Mouse (Mus musculus): Measurements from ENCODE around the gene Fam83c. TPM values are rescaled to one million over a fixed set of nuclear protein-coding genes. Genes with fewer than 3 reads are reported as not detected.

Gene Fam83c
- polyA plus RNA-seq, 1 experiment from 2014 or later, result 2.7 TPM

DNA sequence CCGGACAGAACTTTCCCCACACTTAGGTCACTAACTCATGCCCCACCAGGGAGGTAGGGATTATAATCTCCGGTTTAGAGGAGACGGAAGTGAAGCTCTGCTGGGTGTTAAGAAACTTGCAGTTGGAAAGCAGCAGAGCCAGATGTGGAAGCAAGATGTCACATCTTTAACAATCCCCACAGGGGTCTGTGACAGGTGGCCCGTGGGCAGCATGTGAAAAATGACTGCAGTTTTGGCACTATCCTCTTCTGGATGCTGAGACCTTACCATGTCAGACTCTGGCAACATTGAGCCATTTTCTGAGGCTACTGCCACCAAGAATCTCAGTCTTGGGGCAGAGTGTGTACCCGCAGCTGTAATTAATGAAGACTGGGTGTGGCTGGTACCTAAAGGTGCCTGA lies 30.6 kb downstream of the Fam83c start:
- 57% methylated on average over 5 of the region's 5 CpGs for WGBS
- TF ChIP-seq CTCF (IDR thresholded peaks at IDR 0.05; ENCODE audit: low read depth) (no peak), EP300 (optimal IDR thresholded peaks at IDR 0.05) (no peak)
- no peak for ATAC-seq (ENCODE audit: low FRiP score, low TSS enrichment)

DNA sequence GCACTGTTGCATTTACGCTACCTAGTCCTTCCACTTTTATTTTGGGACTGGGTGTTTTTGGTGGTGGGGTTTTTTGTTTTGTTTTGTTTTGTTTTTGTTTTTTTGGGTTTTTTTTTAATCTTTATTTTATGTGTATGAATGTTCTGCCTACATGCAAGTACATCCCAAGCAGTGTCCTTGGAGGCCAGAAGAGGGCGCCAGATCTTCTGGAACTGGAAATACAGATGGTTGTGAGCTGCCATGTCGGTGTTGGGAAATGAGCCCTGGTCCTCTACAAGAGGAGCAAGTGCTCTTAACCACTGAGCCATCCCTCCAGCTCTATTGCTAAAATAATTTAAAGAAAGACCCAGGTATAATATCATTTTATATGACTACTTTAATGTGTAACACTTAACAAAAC lies 31.9 kb downstream of the Fam83c start:
- Histone ChIP-seq H3K27ac (replicated peaks) (no peak overlapping the region), H3K9me3 (ENCODE audit: control insufficient read depth, low read length) (no peaks in the 10 kb centered on the region), H3K27me3 (ENCODE audit: control insufficient read depth, insufficient read depth, low read length) (no peaks in the 10 kb centered on the region), H3K9ac (ENCODE audit: low read length) (no peak overlapping the region), H3K4me2 (replicated peaks; ENCODE audit: low read depth) (no peak overlapping the region), H3K4me1 (replicated peaks; ENCODE audit: control insufficient read depth, insufficient read depth) (no peaks in the 10 kb centered on the region), H3K4me3 (ENCODE audit: low read depth, low read length) (no peak overlapping the region), H3K36me3 (ENCODE audit: control insufficient read depth, insufficient read depth, low read length) (no peaks in the 10 kb centered on the region)
- no peak for TF ChIP-seq EP300 (optimal IDR thresholded peaks at IDR 0.05)
- TF ChIP-seq CTCF (IDR thresholded peaks at IDR 0.05; ENCODE audit: low read depth), result peak; percentile 53
- WGBS, result 55% methylated on average over 3 of the region's 3 CpGs
- DNase-seq (ENCODE audit: low spot score) (no peak), ATAC-seq (ENCODE audit: low FRiP score, low TSS enrichment) (no peak)

More for the DNA sequence above, 30.6 kb downstream of the Fam83c start:
- Histone ChIP-seq H3K4me1 (replicated peaks; ENCODE audit: control insufficient read depth, insufficient read depth) (no peaks in the 10 kb centered on the region), H3K9me3 (ENCODE audit: control insufficient read depth, low read length) (no peaks in the 10 kb centered on the region), H3K36me3 (ENCODE audit: control insufficient read depth, insufficient read depth, low read length) (no peaks in the 10 kb centered on the region), H3K9ac (ENCODE audit: low read length) (no peak overlapping the region), H3K4me2 (replicated peaks; ENCODE audit: low read depth) (no peak overlapping the region), H3K4me3 (ENCODE audit: low read depth, low read length) (no peak overlapping the region), H3K27me3 (ENCODE audit: control insufficient read depth, insufficient read depth, low read length) (no peaks in the 10 kb centered on the region), H3K27ac (replicated peaks) (no peak overlapping the region)
- no peak for DNase-seq (ENCODE audit: low spot score)

DNA sequence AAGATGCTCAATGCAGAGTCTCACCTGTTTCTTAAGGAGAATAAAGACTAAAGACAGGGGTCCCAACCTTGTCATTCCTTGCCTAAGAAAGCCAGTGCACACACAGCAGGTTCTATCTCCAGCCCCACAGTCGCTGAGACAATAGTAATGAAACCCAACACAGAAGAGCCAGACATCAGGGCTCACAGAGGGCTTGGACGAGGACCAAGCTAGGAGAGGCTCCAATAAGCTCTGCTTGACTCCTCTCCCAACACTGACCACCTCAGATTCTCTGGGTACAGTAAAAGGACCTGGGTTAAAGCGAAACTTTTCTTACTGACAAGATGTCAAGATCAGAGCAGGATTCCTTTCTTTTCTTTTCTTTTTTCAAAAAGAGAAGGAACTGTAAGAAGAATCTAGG lies 36.0 kb downstream of the Fam83c start:
- no peak overlapping the region for H3K9ac ChIP-seq (ENCODE audit: low read length)
- no peak overlapping the region for H3K4me2 ChIP-seq (replicated peaks; ENCODE audit: low read depth)
- WGBS, result 50% methylated on average over 3 of the region's 3 CpGs
- no peaks in the 10 kb centered on the region for H3K9me3 ChIP-seq (ENCODE audit: control insufficient read depth, low read length)
- ATAC-seq (ENCODE audit: low FRiP score, low TSS enrichment) (no peak), DNase-seq (ENCODE audit: low spot score) (no peak)
- TF ChIP-seq CTCF (IDR thresholded peaks at IDR 0.05; ENCODE audit: low read depth) (no peak), EP300 (optimal IDR thresholded peaks at IDR 0.05) (no peak)
- H3K27ac ChIP-seq (replicated peaks), result no peak overlapping the region
- no peaks in the 10 kb centered on the region for H3K27me3 ChIP-seq (ENCODE audit: control insufficient read depth, insufficient read depth, low read length)
- H3K36me3 ChIP-seq (ENCODE audit: control insufficient read depth, insufficient read depth, low read length), result no peaks in the 10 kb centered on the region
- H3K4me3 ChIP-seq (ENCODE audit: low read depth, low read length), result no peak overlapping the region
- no peaks in the 10 kb centered on the region for H3K4me1 ChIP-seq (replicated peaks; ENCODE audit: control insufficient read depth, insufficient read depth)

DNA sequence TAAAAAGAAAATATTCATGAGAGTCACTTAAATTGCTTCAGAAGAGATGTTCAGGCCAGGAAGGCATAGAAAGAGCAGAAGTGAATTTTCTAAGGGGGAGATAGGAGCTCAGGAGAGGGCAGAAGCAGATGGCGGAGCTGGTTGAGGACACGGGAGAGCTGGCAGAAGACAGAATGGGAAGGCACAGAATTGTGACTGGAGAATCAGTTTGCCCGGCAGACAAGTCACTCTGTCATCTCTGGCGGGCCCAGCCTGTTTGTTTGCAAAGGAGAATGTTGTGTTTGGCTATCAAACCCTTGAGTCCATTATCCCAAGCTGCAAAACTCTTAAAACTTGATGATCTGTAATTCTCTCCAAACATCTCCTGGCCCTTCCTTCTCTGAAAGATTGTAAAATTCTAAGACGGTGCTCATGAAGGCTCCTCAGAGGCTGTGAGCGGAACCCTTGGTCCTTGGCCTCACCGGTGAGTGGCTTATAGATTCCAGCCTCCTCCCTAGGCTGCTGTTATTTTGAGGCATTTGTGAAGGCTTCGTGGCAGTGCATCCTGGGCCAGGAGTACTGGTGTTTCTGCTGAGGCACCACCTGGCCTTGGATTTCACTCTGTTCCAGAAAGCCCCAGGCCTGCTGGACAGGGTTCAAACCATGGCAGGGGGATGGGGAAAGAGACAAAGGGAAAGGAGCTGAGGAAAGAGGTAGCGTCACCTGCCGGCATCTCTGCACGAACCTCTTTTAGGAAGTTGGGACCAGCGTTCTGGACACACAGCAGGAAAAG lies 39.8 kb downstream of the Fam83c start:
- ATAC-seq (ENCODE audit: low FRiP score, low TSS enrichment) (no peak), DNase-seq (ENCODE audit: low spot score) (no peak)
- Histone ChIP-seq H3K27ac (replicated peaks) (no peak overlapping the region), H3K27me3 (ENCODE audit: control insufficient read depth, insufficient read depth, low read length) (no peaks in the 10 kb centered on the region), H3K9ac (ENCODE audit: low read length) (no peak overlapping the region), H3K4me2 (replicated peaks; ENCODE audit: low read depth) (no peak overlapping the region), H3K4me3 (ENCODE audit: low read depth, low read length) (no peak overlapping the region), H3K9me3 (ENCODE audit: control insufficient read depth, low read length) (no peaks in the 10 kb centered on the region), H3K4me1 (replicated peaks; ENCODE audit: control insufficient read depth, insufficient read depth) (no peaks in the 10 kb centered on the region), H3K36me3 (ENCODE audit: control insufficient read depth, insufficient read depth, low read length) (no peaks in the 10 kb centered on the region)
- TF ChIP-seq CTCF (IDR thresholded peaks at IDR 0.05; ENCODE audit: low read depth), result no peak
- TF ChIP-seq EP300 (optimal IDR thresholded peaks at IDR 0.05), result no peak
- 81% methylated on average over 12 of the region's 12 CpGs for WGBS

DNA sequence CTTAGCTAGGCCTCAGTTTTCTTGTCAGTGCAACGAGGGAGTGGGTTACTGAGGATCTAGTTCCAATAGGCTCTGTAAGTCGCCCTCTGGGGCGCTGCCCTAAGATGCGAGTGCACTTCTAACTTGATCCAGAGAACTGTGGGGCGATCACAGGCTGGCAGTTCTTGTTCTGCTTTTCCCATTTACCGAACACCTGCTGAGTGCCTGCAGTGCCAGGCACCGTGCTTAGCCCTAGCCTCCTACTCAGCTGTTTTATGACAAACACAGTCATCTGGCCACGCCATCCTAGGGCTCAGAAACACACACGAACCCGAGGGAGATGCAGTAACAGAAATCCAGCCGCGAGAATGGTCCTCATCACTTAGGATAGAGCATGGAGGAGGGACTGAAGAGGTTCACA lies 41.8 kb downstream of the Fam83c start:
- H3K4me3 ChIP-seq (ENCODE audit: low read depth, low read length), result no peak overlapping the region
- no peak overlapping the region for H3K4me2 ChIP-seq (replicated peaks; ENCODE audit: low read depth)
- no peaks in the 10 kb centered on the region for H3K36me3 ChIP-seq (ENCODE audit: control insufficient read depth, insufficient read depth, low read length)
- no peaks in the 10 kb centered on the region for H3K27me3 ChIP-seq (ENCODE audit: control insufficient read depth, insufficient read depth, low read length)
- H3K27ac ChIP-seq (replicated peaks), result no peak overlapping the region
- H3K9me3 ChIP-seq (ENCODE audit: control insufficient read depth, low read length), result no peaks in the 10 kb centered on the region
- H3K4me1 ChIP-seq (replicated peaks; ENCODE audit: control insufficient read depth, insufficient read depth), result no peaks in the 10 kb centered on the region
- TF ChIP-seq EP300 (optimal IDR thresholded peaks at IDR 0.05) (no peak), CTCF (IDR thresholded peaks at IDR 0.05; ENCODE audit: low read depth) (no peak)
- 34% methylated on average over 12 of the region's 12 CpGs for WGBS
- H3K9ac ChIP-seq (ENCODE audit: low read length), result no peak overlapping the region
- ATAC-seq (ENCODE audit: low FRiP score, low TSS enrichment), result no peak
- DNase-seq (ENCODE audit: low spot score), result no peak

Measured in stomach, postnatal 0 days (tissue).